Mouse (Mus musculus) ES-Bruce4 (cell line): Measurements from ENCODE around the gene Lrrn2. TPM values are rescaled to one million over a fixed set of nuclear protein-coding genes. Genes with fewer than 3 reads are reported as not detected.
A peak's percentile ranks its signal among the peaks of the same experiment; 100 is the strongest.

ENCODE experiments used
- H3K27ac ChIP-seq: 2 replicates; pipeline ENCODE4 v1.5.1; 2012; ENCODE audit warnings: low read length, inconsistent platforms; ENCODE audit not compliant: insufficient read depth
- H3K27me3 ChIP-seq: 2 replicates; pipeline ENCODE4 v1.6.1; 2012; ENCODE audit warnings: mild to moderate bottlenecking, low read length, inconsistent platforms; ENCODE audit not compliant: control insufficient read depth, poor library complexity, insufficient read depth, severe bottlenecking
- H3K36me3 ChIP-seq: 2 replicates; pipeline ENCODE4 v1.6.1; 2012; ENCODE audit warnings: inconsistent platforms, mild to moderate bottlenecking, low read length, moderate library complexity; ENCODE audit not compliant: control insufficient read depth, poor library complexity, insufficient read depth, severe bottlenecking
- H3K4me1 ChIP-seq: one replicate; pipeline ENCODE4 v1.8.1; 2011; ENCODE audit warnings: low read length; ENCODE audit not compliant: control insufficient read depth, insufficient read depth
- H3K4me3 ChIP-seq: 2 replicates; pipeline ENCODE4 v1.5.1; 2011; ENCODE audit warnings: low read depth, mild to moderate bottlenecking, low read length
- H3K9ac ChIP-seq: 2 replicates; pipeline ENCODE4 v1.6.1; 2012; ENCODE audit warnings: low read depth, mild to moderate bottlenecking, inconsistent platforms; ENCODE audit not compliant: poor library complexity, severe bottlenecking
- H3K9me3 ChIP-seq: replicated peaks from 2 replicates; pipeline ENCODE4 v1.6.1; 2012; ENCODE audit warnings: mild to moderate bottlenecking, low read length, inconsistent platforms; ENCODE audit not compliant: control insufficient read depth, poor library complexity, insufficient read depth, severe bottlenecking
- CTCF ChIP-seq: IDR thresholded peaks from one replicate; pipeline ENCODE4 v1.8.1; 2011; ENCODE audit warnings: low read depth, low read length
- EP300 ChIP-seq: IDR thresholded peaks from 2 replicates; pipeline ENCODE4 v1.6.1; 2011; ENCODE audit warnings: low read depth, low read length; ENCODE audit not compliant: insufficient read depth
- POLR2A ChIP-seq: IDR thresholded peaks from one replicate; pipeline ENCODE4 v1.8.1; 2011; ENCODE audit warnings: low read length; ENCODE audit not compliant: insufficient read depth
- polyA plus RNA-seq: library from polyadenylated mRNA; stranded (reverse); fragments of >200 nt; gene quantifications from 2 replicates; pipeline ENCODE4 v1.2.4, GENCODE M21; 2011; ENCODE audit warnings: low read depth; ENCODE audit not compliant: missing spikeins, insufficient read depth, insufficient read length

Gene Lrrn2
- polyA plus RNA-seq, 1 experiment = 0.18 TPM

- H3K4me1 ChIP-seq = no peaks in the 10 kb centered on the region
- H3K4me3 ChIP-seq = 0 out of 2 replicates have a peak overlapping the region, but pooled peaks have one; percentile 3
- H3K36me3 ChIP-seq = no peaks in the 10 kb centered on the region
- no peak overlapping the region for H3K9ac ChIP-seq
- H3K27me3 ChIP-seq = no peaks in the 10 kb centered on the region
- H3K27ac ChIP-seq = no peak overlapping the region
- TF ChIP-seq POLR2A = no peak
- TF ChIP-seq EP300 = no peak
- no peaks in the 10 kb centered on the region for H3K9me3 ChIP-seq
Measured at GRCm38 (mm10) chr1:132928907-132929250, 48.8 kb downstream of the Lrrn2 start.

GRCm38 (mm10) chr1:132930291-132930690 lies 50.2 kb downstream of the Lrrn2 start:
- H3K27ac ChIP-seq = no peak overlapping the region
- no peaks in the 10 kb centered on the region for H3K36me3 ChIP-seq
- no peak overlapping the region for H3K4me3 ChIP-seq
- no peaks in the 10 kb centered on the region for H3K9me3 ChIP-seq
- TF ChIP-seq EP300 (no peak), CTCF (no peak), POLR2A (no peak)
- H3K9ac ChIP-seq = no peak overlapping the region
- H3K27me3 ChIP-seq = no peaks in the 10 kb centered on the region
- no peaks in the 10 kb centered on the region for H3K4me1 ChIP-seq

GRCm38 (mm10) chr1:132932421-132932820 lies 52.3 kb downstream of the Lrrn2 start:
- Histone ChIP-seq H3K9me3 (no peaks in the 10 kb centered on the region), H3K36me3 (no peaks in the 10 kb centered on the region), H3K27me3 (no peaks in the 10 kb centered on the region), H3K4me3 (no peak overlapping the region), H3K4me1 (no peaks in the 10 kb centered on the region), H3K9ac (no peak overlapping the region), H3K27ac (no peak overlapping the region)
- TF ChIP-seq CTCF (no peak), EP300 (no peak), POLR2A (no peak)

GRCm38 (mm10) chr1:132934856-132935255 lies 54.8 kb downstream of the Lrrn2 start:
- TF ChIP-seq CTCF = peak; percentile 56
- no peak for TF ChIP-seq POLR2A
- Histone ChIP-seq H3K9me3 (no peaks in the 10 kb centered on the region), H3K4me3 (no peak overlapping the region), H3K36me3 (no peaks in the 10 kb centered on the region), H3K27me3 (no peaks in the 10 kb centered on the region), H3K4me1 (peaks cover 2% of the 10 kb centered on the region), H3K9ac (no peak overlapping the region), H3K27ac (no peak overlapping the region)

GRCm38 (mm10) chr1:132937296-132938030 lies 57.4 kb downstream of the Lrrn2 start:
- TF ChIP-seq POLR2A (no peak), EP300 (no peak), CTCF (no peak)
- Histone ChIP-seq H3K9me3 (no peaks in the 10 kb centered on the region), H3K27ac (no peak overlapping the region), H3K4me3 (no peak overlapping the region), H3K9ac (no peak overlapping the region), H3K27me3 (no peaks in the 10 kb centered on the region), H3K36me3 (no peaks in the 10 kb centered on the region), H3K4me1 (peaks cover 2% of the 10 kb centered on the region)

- Histone ChIP-seq H3K27me3 (no peaks in the 10 kb centered on the region), H3K36me3 (no peaks in the 10 kb centered on the region), H3K27ac (no peak overlapping the region), H3K9me3 (no peaks in the 10 kb centered on the region), H3K9ac (no peak overlapping the region), H3K4me3 (peak overlapping the region; percentile 31; the same call in 1 of the 2 replicates), H3K4me1 (peaks cover 2% of the 10 kb centered on the region)
- no peak for TF ChIP-seq EP300
- TF ChIP-seq CTCF = peak; percentile 39
Measured at GRCm38 (mm10) chr1:132938975-132939374, 58.9 kb downstream of the Lrrn2 start.
